Mouse (Mus musculus) midbrain, postnatal 0 days (tissue): ENCODE data around the gene Csf1. TPM values are rescaled to one million over a fixed set of nuclear protein-coding genes. Genes with fewer than 3 reads are reported as not detected.
"Not testable (repeated sequence)": the region's sequence is repeated elsewhere in the genome, so short reads cannot be mapped to it uniquely, and the experiment has no call there.

Experiments
- ATAC-seq: fragments of 200-750 bp; cut with Nextera tagmentation; 2 replicates; pipeline ENCODE4 v1.8.0; 2017; ENCODE audit warnings: moderate number of reproducible peaks, mild to moderate bottlenecking, moderate TSS enrichment, moderate library complexity; ENCODE audit not compliant: low FRiP score
- DNase-seq: peaks from one replicate; pipeline ENCODE4 v3.0.0-alpha.2; 2015; ENCODE audit warnings: low spot score
- H3K27ac ChIP-seq: fragments of 300-500 bp; sonication (generic); 2 replicates; pipeline ENCODE4 v1.5.1; 2014; ENCODE audit warnings: low read depth, mild to moderate bottlenecking, low read length, mixed read lengths
- H3K27me3 ChIP-seq: fragments of 300-500 bp; sonication (generic); 2 replicates; pipeline ENCODE4 v1.6.1; 2014; ENCODE audit warnings: low read length, control low read depth, mixed read lengths; ENCODE audit not compliant: insufficient read depth
- H3K36me3 ChIP-seq: fragments of 300-500 bp; sonication (generic); 2 replicates; pipeline ENCODE4 v1.6.1; 2014; ENCODE audit warnings: low read length, control low read depth, mixed read lengths; ENCODE audit not compliant: insufficient read depth
- H3K4me1 ChIP-seq: fragments of 300-500 bp; sonication (generic); 2 replicates; pipeline ENCODE4 v1.6.1; 2014; ENCODE audit warnings: mild to moderate bottlenecking, control low read depth, antibody characterized with exemption, low read length, mixed read lengths; ENCODE audit not compliant: insufficient read depth
- H3K4me2 ChIP-seq: fragments of 300-500 bp; sonication (generic); 2 replicates; pipeline ENCODE4 v1.6.1; 2014; ENCODE audit warnings: low read depth, mild to moderate bottlenecking, low read length, mixed read lengths; ENCODE audit not compliant: poor library complexity, severe bottlenecking
- H3K4me3 ChIP-seq: fragments of 300-500 bp; sonication (generic); 2 replicates; pipeline ENCODE4 v1.5.1; 2014; ENCODE audit warnings: low read depth, mild to moderate bottlenecking, low read length, moderate library complexity
- H3K9ac ChIP-seq: fragments of 300-500 bp; sonication (generic); replicated peaks from 2 replicates; pipeline ENCODE4 v1.6.1; 2014; ENCODE audit warnings: mild to moderate bottlenecking, low read length, moderate library complexity, mixed read lengths; ENCODE audit not compliant: poor library complexity, severe bottlenecking
- H3K9me3 ChIP-seq: fragments of 300-500 bp; sonication (generic); 2 replicates; pipeline ENCODE4 v1.6.1; 2016; ENCODE audit warnings: low read length, control low read depth
- CTCF ChIP-seq: IDR thresholded peaks from 2 replicates; pipeline ENCODE4 v1.5.1; 2016; ENCODE audit warnings: antibody characterized with exemption, mild to moderate bottlenecking
- WGBS: fragments of 180-500 bp; shearing (Covaris S2); extraction: QIAGEN DNeasy Blood & Tissue Kit; methylation state at CpG from one replicate; pipeline ENCODE4 v1.1.7; 2014; 5-methylcytosine and 5-hydroxymethylcytosine counted together
- polyA plus RNA-seq: library from polyadenylated mRNA; unstranded; fragments of >200 nt; fragmentation: Nextera tagmentation; extraction: Ambion mirVana; gene quantifications from 2 replicates; pipeline ENCODE4 v1.2.1, GENCODE M21; 2015
- total RNA-seq: library from RNA; depleted of rRNA; stranded (reverse); fragments of >200 nt; gene quantifications from 2 replicates; pipeline ENCODE4 v1.2.3, GENCODE M21; 2014

Gene Csf1
- total and polyA plus RNA-seq, 2 experiments from 2014 or later: 8.1 to 12.3 TPM

DNA sequence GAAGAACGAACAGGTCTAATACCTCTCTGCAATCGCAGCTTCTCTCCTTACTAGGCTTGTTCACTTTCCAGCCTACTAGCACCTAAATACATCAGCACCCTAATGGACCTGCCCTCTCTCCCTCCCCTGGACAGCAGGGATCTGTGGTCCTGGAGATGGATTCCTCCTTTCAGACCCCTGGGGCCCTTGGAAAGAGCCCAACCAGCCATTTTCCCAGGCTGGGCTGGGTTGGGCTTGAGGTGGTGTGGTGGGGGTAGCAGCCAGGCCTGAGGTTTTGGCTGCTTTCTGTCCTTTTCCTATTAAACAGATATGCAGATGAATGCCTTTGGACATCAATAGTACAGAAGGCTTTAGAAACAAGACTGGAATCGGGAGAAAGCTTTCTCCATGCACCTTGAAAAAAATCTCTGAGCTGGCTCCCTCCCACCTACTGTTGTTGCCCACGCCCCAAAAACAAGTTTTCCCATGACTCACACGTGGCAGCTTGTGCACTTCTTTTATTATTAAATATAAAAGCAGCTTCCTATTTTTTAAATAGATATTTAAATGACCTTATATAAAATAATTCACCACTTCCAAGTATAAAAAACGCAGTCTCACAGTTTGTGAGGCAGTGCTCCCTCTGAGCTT, 19.6 kb downstream of the Csf1 start:
- H3K9ac ChIP-seq: 0 out of 2 replicates have a peak overlapping the region, but pooled peaks have one; percentile 19
- H3K27me3 ChIP-seq: no peaks in the 10 kb centered on the region
- ATAC-seq (peak; percentile 87), DNase-seq (peak; percentile 85)
- H3K4me1 ChIP-seq: peaks cover 21% of the 10 kb centered on the region; the same call in 1 of the 2 replicates
- no peaks in the 10 kb centered on the region for H3K9me3 ChIP-seq
- H3K4me3 ChIP-seq: no peak overlapping the region
- TF ChIP-seq CTCF: no peak
- no peaks in the 10 kb centered on the region for H3K36me3 ChIP-seq
- H3K4me2 ChIP-seq: no peak overlapping the region
- H3K27ac ChIP-seq: peak overlapping the region; percentile 59
- 10% methylated on average over 6 of the region's 6 CpGs for WGBS

DNA sequence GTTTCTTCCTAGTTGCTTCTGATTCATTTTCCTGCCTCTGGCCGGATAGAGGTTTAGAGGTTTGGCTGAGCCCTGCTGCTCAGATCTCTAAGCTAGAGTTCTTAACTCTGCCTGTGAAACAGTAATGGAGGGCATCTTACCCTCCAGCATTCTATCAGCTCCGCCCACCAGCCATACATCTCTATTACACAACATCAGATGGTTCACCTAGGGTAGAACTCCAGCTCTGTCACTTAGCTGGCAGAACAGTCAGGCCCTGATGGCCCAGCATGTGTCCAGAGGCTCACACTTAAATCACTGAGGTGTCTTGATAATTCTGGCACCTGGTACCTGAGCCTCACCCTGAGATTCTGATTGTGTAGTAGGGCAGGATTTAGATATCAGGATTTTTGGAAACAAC, 20.3 kb downstream of the Csf1 start:
- DNase-seq: no peak
- 63% methylated on average over 2 of the region's 2 CpGs for WGBS

DNA sequence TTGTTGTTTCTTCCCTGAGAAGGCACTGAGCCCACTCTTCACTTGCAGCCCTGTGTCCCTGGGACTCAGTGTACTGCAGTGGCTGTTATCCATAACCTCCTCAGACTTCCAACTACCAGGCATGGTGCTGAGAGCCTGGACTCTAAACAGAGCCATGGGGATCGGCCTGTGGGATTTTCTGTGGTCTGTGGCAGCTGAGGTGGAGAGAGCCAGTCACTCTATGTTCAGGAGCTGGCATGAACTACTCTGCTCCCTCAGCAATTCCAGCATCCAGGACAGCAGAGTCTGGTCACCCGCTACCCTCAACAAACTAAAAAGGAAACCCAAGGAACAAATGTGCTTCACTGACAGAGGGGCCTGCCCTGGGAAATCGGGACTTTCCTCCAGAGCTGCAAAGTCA, 20.8 kb downstream of the Csf1 start:
- DNase-seq (no peak), ATAC-seq (no peak)
- H3K4me3 ChIP-seq: no peak overlapping the region
- no peak overlapping the region for H3K9ac ChIP-seq
- H3K4me1 ChIP-seq: peaks cover 21% of the 10 kb centered on the region; the same call in 1 of the 2 replicates
- H3K9me3 ChIP-seq: no peaks in the 10 kb centered on the region
- no peak overlapping the region for H3K4me2 ChIP-seq
- no peaks in the 10 kb centered on the region for H3K36me3 ChIP-seq
- no peaks in the 10 kb centered on the region for H3K27me3 ChIP-seq
- no peak for TF ChIP-seq CTCF
- no peak overlapping the region for H3K27ac ChIP-seq
- 87% methylated on average over 3 of the region's 3 CpGs for WGBS

More for the DNA sequence above, 20.3 kb downstream of the Csf1 start:
- peak; percentile 19; the same call in 1 of the 2 replicates for ATAC-seq
- Histone ChIP-seq H3K27me3 (no peaks in the 10 kb centered on the region), H3K4me1 (peaks cover 21% of the 10 kb centered on the region; the same call in 1 of the 2 replicates), H3K36me3 (no peaks in the 10 kb centered on the region), H3K27ac (no peak overlapping the region; the same call in 1 of the 2 replicates), H3K9ac (no peak overlapping the region), H3K9me3 (no peaks in the 10 kb centered on the region), H3K4me3 (no peak overlapping the region), H3K4me2 (no peak overlapping the region)
- TF ChIP-seq CTCF: no peak

DNA sequence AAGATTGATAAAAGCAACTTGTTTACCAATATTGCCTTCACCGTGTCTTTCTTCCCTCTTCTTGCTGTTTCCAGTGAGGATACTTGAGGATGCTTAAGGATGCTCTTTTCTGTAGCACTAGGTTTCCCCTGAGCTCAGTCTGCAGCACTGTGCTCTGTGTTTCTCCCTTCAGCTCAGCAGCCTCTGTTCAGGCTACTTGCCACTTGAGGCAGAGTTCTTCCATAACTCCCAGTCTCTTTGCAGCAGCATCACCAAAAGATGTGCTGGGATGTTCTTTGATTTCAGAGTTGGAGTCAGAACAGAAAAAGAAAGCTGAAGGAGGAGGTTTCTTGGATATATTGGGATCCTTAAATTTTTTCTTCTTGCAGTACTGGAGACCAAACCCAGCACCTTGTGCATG, 21.6 kb downstream of the Csf1 start:
- no peaks in the 10 kb centered on the region for H3K27me3 ChIP-seq
- H3K9me3 ChIP-seq: no peaks in the 10 kb centered on the region
- H3K27ac ChIP-seq: no peak overlapping the region
- peak; percentile 48 for TF ChIP-seq CTCF
- peaks cover 21% of the 10 kb centered on the region; the same call in 1 of the 2 replicates for H3K4me1 ChIP-seq
- WGBS: 83% methylated on average over 1 of the region's 1 CpGs
- ATAC-seq (no peak), DNase-seq (no peak)
- H3K9ac ChIP-seq: no peak overlapping the region
- no peaks in the 10 kb centered on the region for H3K36me3 ChIP-seq
- no peak overlapping the region for H3K4me2 ChIP-seq
- H3K4me3 ChIP-seq: no peak overlapping the region

DNA sequence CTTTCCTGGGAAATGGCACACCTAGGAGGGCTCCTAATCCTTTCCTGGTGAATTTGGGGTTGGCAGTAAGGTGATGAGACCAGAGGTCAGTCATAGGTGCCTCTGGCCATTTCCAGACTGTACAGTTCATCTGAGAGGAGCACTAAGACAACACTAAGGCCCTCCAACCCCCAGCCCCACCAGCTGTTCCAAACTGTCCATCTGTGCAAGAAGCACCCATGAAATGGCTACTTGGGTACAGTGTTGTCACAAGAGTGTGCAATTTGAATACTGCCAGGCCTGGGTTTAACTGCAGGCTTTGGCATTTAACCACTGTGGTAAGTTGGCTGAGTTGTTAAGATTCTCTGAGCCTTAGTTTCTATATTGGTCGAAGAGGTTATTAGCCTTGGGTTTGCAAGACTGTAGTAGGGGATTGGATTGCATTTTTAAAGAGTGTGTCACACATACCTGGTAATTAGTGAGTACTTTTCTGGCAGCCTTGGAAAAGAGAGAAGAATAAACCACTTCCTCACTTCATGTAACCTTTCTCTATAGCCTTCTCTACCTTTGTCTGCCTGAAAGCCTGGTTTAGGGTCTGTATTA, 22.6 kb downstream of the Csf1 start:
- DNase-seq (no peak), ATAC-seq (no peak)
- Histone ChIP-seq H3K27me3 (no peaks in the 10 kb centered on the region), H3K27ac (no peak overlapping the region), H3K4me1 (peaks cover 21% of the 10 kb centered on the region; the same call in 1 of the 2 replicates), H3K9ac (no peak overlapping the region), H3K9me3 (no peaks in the 10 kb centered on the region), H3K4me3 (no peak overlapping the region), H3K4me2 (no peak overlapping the region), H3K36me3 (no peaks in the 10 kb centered on the region)
- 86% methylated on average over 1 of the region's 1 CpGs for WGBS
- no peak for TF ChIP-seq CTCF

DNA sequence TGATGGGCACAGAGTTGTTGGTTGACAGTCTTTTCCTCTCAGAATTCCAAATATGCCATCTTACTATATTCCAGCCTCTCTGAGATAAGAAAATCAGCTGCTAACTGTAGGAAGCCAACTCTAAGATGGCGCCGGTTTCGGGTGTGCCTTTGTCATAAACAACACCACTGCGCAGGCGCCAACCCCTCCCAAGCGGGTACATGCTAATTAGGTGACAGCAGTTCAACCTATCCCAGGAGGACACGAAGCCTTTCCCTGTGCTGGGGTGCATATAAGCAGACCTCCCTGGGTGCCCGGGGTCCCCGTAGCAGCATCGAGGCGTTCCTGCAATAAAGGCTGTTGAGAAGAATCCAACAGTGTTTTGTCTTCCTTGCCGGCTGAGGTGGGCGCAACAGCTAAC, 24.6 kb downstream of the Csf1 start:
- ATAC-seq, H3K27me3 ChIP-seq, H3K27ac ChIP-seq, H3K9me3 ChIP-seq, H3K4me2 ChIP-seq, H3K4me3 ChIP-seq, DNase-seq, H3K9ac ChIP-seq, H3K36me3 ChIP-seq: not testable (repeated sequence)
- peaks cover 12% of the 10 kb centered on the region; the same call in 1 of the 2 replicates for H3K4me1 ChIP-seq
- 96% methylated on average over 13 of the region's 13 CpGs for WGBS
